Mouse (Mus musculus) cerebellum, adult 2 months (tissue): ENCODE results near the gene Arhgef12. TPM values are rescaled to one million over a fixed set of nuclear protein-coding genes. Genes with fewer than 3 reads are reported as not detected.

ENCODE experiments used
- DNase-seq, 2 experiments: peaks; one replicate each; pipeline ENCODE4 v3.0.0; 2021
- H3K27ac ChIP-seq: fragments of 200-500 bp; 2 replicates; pipeline ENCODE4 v1.5.1; 2012; ENCODE audit warnings: low read length, control low read depth, inconsistent platforms; ENCODE audit not compliant: insufficient read depth
- H3K27me3 ChIP-seq: fragments of 200-500 bp; 2 replicates; pipeline ENCODE4 v1.6.1; 2012; ENCODE audit warnings: inconsistent platforms, mild to moderate bottlenecking, low read length, moderate library complexity; ENCODE audit not compliant: control insufficient read depth, insufficient read depth
- H3K4me1 ChIP-seq: fragments of 200-500 bp; 2 replicates; pipeline ENCODE4 v1.6.1; 2011; ENCODE audit warnings: low read length; ENCODE audit not compliant: control insufficient read depth, insufficient read depth
- H3K4me3 ChIP-seq: fragments of 200-500 bp; replicated peaks from 2 replicates; pipeline ENCODE3; 2011; ENCODE audit warnings: mild to moderate bottlenecking, low read depth, low read length, control low read depth; ENCODE audit not compliant: insufficient read depth
- CTCF ChIP-seq: fragments of 200-500 bp; IDR thresholded peaks from 2 replicates; pipeline ENCODE4 v1.5.1; 2011; ENCODE audit warnings: low read depth, mild to moderate bottlenecking, control low read depth, low read length, moderate library complexity, borderline replicate concordance; ENCODE audit not compliant: insufficient read depth
- POLR2A ChIP-seq: fragments of 200-500 bp; IDR thresholded peaks from 2 replicates; pipeline ENCODE4 v1.6.1; 2011; ENCODE audit warnings: low read length, control low read depth, borderline replicate concordance; ENCODE audit not compliant: insufficient read depth
- WGBS: fragments of 180-500 bp; shearing (Covaris S2); methylation state at CpG from one replicate; pipeline ENCODE4 v1.1.7; 2018; 5-methylcytosine and 5-hydroxymethylcytosine counted together
- polyA plus RNA-seq: library from polyadenylated mRNA; depleted of rRNA; stranded (reverse); fragments of >200 nt; gene quantifications from 2 replicates; pipeline ENCODE4 v1.2.3, GENCODE M21; 2012; rRNA removed

Gene Arhgef12
- polyA plus RNA-seq, 1 experiment: 61.0 TPM

- Histone ChIP-seq H3K27me3 (no peaks in the 10 kb centered on the region), H3K4me1 (no peaks in the 10 kb centered on the region), H3K27ac (no peak overlapping the region), H3K4me3 (no peak overlapping the region)
- no peak for DNase-seq
- TF ChIP-seq POLR2A (no peak), CTCF (no peak)
- WGBS: 53% methylated on average over 7 of the region's 7 CpGs
Measured at GRCm38 (mm10) chr9:42920190-42920589, 186.8 kb downstream of the Arhgef12 start.

DNA sequence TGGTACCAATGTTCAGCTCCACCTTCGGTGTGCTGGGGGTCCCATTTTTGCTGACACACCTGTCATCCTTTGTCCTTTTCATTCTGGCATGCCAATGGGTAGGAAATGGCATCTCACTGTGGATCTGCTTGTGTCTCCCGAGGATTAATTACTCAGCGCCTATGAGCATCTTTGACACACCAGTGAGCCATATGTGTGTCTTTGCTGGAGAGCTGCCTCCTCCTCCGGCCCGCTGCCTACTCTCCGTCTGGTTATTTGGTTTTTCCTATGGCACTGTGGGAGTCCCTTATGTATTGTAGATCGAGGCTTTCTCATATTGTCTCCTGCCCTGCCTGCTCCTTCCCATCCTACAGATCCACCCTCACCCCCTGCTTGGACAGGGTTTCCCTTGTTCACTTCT, 189.1 kb downstream of the Arhgef12 start:
- DNase-seq: no peak
- no peak for TF ChIP-seq CTCF
- TF ChIP-seq POLR2A: no peak
- 41% methylated on average over 7 of the region's 7 CpGs for WGBS
- Histone ChIP-seq H3K4me1 (no peaks in the 10 kb centered on the region), H3K4me3 (no peak overlapping the region), H3K27me3 (no peaks in the 10 kb centered on the region), H3K27ac (no peak overlapping the region)

Other genes starting within 250 kb of the Arhgef12 start
- gene Grik4, start 162.7 kb downstream of the Arhgef12 start, polyA plus RNA-seq: 8.4 and 10.5 TPM in 2 replicates
- gene Tmem136, start 9.3 kb upstream of the Arhgef12 start, polyA plus RNA-seq: 17.4 and 18.3 TPM in 2 replicates
- gene Pou2f3, start 103.1 kb upstream of the Arhgef12 start, polyA plus RNA-seq: 0.07 and 0.10 TPM in 2 replicates
- 5.2 and 6.3 TPM in 2 replicates for gene Oaf, start 132.7 kb upstream of the Arhgef12 start, polyA plus RNA-seq
- 0.18 and 0.44 TPM in 2 replicates for gene Trim29, start 203.6 kb upstream of the Arhgef12 start, polyA plus RNA-seq